Mouse (Mus musculus): ENCODE data around the gene Olfr110.

DNA sequence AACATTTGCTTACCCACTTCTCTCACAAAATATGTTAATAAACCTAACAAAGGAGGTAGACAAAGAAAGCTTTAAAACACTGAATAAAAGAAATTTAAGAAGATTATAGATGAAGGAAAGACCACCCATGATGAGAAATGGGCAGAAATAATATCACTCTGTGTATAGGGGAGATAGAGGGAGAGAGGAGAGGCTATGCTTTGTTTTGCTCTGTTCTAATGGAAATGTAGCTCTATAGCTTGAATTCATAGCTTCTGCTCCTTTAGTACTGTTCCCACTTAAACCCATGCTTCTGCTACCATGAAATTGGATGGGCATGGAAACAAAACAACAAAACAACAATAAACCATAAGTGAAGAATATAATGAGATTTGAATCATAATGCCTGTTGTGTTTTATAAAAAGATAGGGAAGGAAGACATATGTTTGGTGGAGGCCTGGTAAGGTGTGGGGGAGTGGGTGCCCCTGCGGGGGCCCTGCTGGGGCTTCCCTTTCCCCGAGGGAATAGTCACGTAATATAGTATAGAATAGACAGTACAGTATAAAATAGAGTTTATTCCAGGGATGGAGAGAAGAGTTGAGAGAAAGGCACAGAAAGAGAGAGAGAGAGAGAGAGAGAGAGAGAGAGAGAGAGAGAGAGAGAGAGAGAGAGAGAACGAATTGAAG, 49.3 kb downstream of the Olfr110 start:
- no peak for TF ChIP-seq CTCF (IDR thresholded peaks at IDR 0.05; ENCODE audit: low read depth, low read length)
- TF ChIP-seq POLR2A (IDR thresholded peaks at IDR 0.05; ENCODE audit: borderline replicate concordance, low read depth, low read length), result no peak
